Mouse (Mus musculus) olfactory bulb, adult 2 months (tissue): Measurements from ENCODE around the gene Gdf2. TPM values are rescaled to one million over a fixed set of nuclear protein-coding genes. Genes with fewer than 3 reads are reported as not detected.

Source experiments
- H3K27ac ChIP-seq: fragments of 200-500 bp; 2 replicates; pipeline ENCODE4 v1.5.1; 2012; ENCODE audit warnings: low read depth, low read length; ENCODE audit not compliant: insufficient read depth
- H3K4me1 ChIP-seq: fragments of 200-500 bp; 2 replicates; pipeline ENCODE4 v1.6.1; 2012; ENCODE audit warnings: low read length; ENCODE audit not compliant: control insufficient read depth, insufficient read depth
- H3K4me3 ChIP-seq: fragments of 200-500 bp; 2 replicates; pipeline ENCODE4 v1.5.1; 2012; ENCODE audit warnings: mild to moderate bottlenecking, low read depth, low read length, moderate library complexity; ENCODE audit not compliant: insufficient read depth
- CTCF ChIP-seq: fragments of 200-500 bp; IDR thresholded peaks from 2 replicates; pipeline ENCODE4 v1.5.1; 2012; ENCODE audit warnings: low read depth, mild to moderate bottlenecking, low read length, moderate library complexity; ENCODE audit not compliant: insufficient read depth
- POLR2A ChIP-seq: fragments of 200-500 bp; IDR thresholded peaks from 2 replicates; pipeline ENCODE4 v1.6.1; 2012; ENCODE audit warnings: mild to moderate bottlenecking, low read depth, low read length, moderate library complexity; ENCODE audit not compliant: insufficient read depth
- WGBS: fragments of 180-500 bp; shearing (Covaris S2); methylation state at CpG from one replicate; pipeline ENCODE4 v1.1.7; 2018; 5-methylcytosine and 5-hydroxymethylcytosine counted together
- polyA plus RNA-seq: library from polyadenylated mRNA; stranded (reverse); fragments of >200 nt; gene quantifications from 2 replicates; pipeline ENCODE4 v1.2.4, GENCODE M21; 2012; ENCODE audit warnings: low replicate concordance; ENCODE audit not compliant: missing spikeins, insufficient read depth, insufficient read length

Gdf2 gene
- polyA plus RNA-seq = not detected in 2 replicates

GRCm38 (mm10) chr14:33940739-33941138, at the start of gene Gdf2:
Gene Gdf2, plus strand, starts transcription at chr14:33941039.
- WGBS = 87% methylated on average over 8 of the region's 8 CpGs
- Histone ChIP-seq H3K4me1 (peaks cover 5% of the 10 kb centered on the region; the same call in 1 of the 2 replicates), H3K27ac (no peak within 1 kb of the TSS), H3K4me3 (no peak within 1 kb of the TSS)
- TF ChIP-seq CTCF = no peak

- TF ChIP-seq POLR2A = no peak
- TF ChIP-seq CTCF = no peak
- peaks cover 6% of the 10 kb centered on the region for H3K4me1 ChIP-seq
- no peak overlapping the region for H3K4me3 ChIP-seq
- H3K27ac ChIP-seq = no peak overlapping the region
- WGBS = 82% methylated on average over 3 of the region's 3 CpGs
These were observed 49.3 kb upstream of the Gdf2 start for GRCm38 (mm10) chr14:33891507-33891906.

GRCm38 (mm10) chr14:33895777-33896176, 45.1 kb upstream of the Gdf2 start:
- WGBS = 90% methylated on average over 5 of the region's 5 CpGs
- TF ChIP-seq POLR2A (no peak), CTCF (no peak)
- H3K4me1 ChIP-seq = peaks cover 8% of the 10 kb centered on the region
- no peak overlapping the region for H3K4me3 ChIP-seq
- H3K27ac ChIP-seq = no peak overlapping the region

- Histone ChIP-seq H3K4me3 (no peak overlapping the region), H3K4me1 (peaks cover 8% of the 10 kb centered on the region), H3K27ac (no peak overlapping the region)
- 32% methylated on average over 9 of the region's 9 CpGs for WGBS
- no peak for TF ChIP-seq POLR2A
- no peak for TF ChIP-seq CTCF
These were observed 44.1 kb upstream of the Gdf2 start for GRCm38 (mm10) chr14:33896628-33897300.

DNA sequence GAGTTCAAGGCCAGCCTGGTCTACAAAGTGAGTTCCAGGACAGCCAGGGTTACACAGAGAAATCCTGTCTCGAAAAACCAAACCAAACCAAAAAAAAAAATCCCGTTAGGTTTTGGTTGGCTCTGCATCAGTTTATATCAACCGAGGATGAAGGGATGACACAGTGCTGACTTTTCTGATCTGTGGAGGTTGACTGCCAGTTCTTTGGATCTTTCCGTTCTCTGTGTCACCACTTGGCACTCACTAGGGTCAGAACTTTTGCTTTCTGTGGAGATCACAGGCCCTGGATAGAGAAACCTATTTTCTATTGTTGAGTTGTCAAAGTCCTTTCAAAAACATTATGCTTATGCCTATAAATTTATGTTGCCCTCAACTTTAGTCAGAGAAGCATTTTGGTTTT, 38.1 kb upstream of the Gdf2 start:
- 92% methylated on average over 4 of the region's 4 CpGs for WGBS

DNA sequence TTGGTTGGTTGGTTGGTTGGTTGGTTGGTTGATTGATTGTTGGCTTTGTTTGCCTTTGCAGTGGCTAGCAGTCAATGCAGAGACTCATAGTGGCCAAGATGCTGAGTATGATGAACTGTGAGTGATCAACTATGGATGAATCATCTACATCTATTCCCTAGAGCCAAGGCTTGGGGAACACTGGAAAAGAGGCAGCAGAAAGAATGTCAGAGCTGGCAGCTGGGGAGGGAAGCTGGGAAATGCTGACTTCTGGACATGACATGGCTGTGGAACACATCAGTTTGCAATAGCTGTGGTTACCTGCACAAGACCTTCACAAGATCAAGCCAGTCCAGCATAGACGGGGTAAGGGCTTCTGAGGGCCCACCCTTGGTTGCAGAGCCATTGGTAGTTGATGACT, 37.6 kb upstream of the Gdf2 start:
- TF ChIP-seq CTCF (no peak), POLR2A (no peak)
- no peak overlapping the region for H3K27ac ChIP-seq

More for the DNA sequence above, 38.1 kb upstream of the Gdf2 start:
- Histone ChIP-seq H3K27ac (no peak overlapping the region), H3K4me1 (no peaks in the 10 kb centered on the region), H3K4me3 (no peak overlapping the region)
- TF ChIP-seq CTCF = no peak
- TF ChIP-seq POLR2A = no peak

GRCm38 (mm10) chr14:33904851-33905250, 36.0 kb upstream of the Gdf2 start:
- Histone ChIP-seq H3K4me1 (no peaks in the 10 kb centered on the region), H3K4me3 (no peak overlapping the region), H3K27ac (no peak overlapping the region)
- TF ChIP-seq CTCF (no peak), POLR2A (no peak)

More for the DNA sequence above, 37.6 kb upstream of the Gdf2 start:
- Histone ChIP-seq H3K4me1 (no peaks in the 10 kb centered on the region), H3K4me3 (no peak overlapping the region)
- WGBS = 97% methylated on average over 1 of the region's 1 CpGs

GRCm38 (mm10) chr14:33913727-33914126, 27.1 kb upstream of the Gdf2 start:
- WGBS = 59% methylated on average over 3 of the region's 3 CpGs
- no peaks in the 10 kb centered on the region for H3K4me1 ChIP-seq
- H3K4me3 ChIP-seq = no peak overlapping the region
- TF ChIP-seq POLR2A (no peak), CTCF (no peak)
- H3K27ac ChIP-seq = no peak overlapping the region

- no peak for TF ChIP-seq CTCF
- TF ChIP-seq POLR2A = no peak
- WGBS = 95% methylated on average over 9 of the region's 9 CpGs
- no peaks in the 10 kb centered on the region for H3K4me1 ChIP-seq
These were observed 26.6 kb upstream of the Gdf2 start for GRCm38 (mm10) chr14:33914206-33914605.

GRCm38 (mm10) chr14:33920727-33921559, 19.9 kb upstream of the Gdf2 start:
- no peak overlapping the region for H3K4me3 ChIP-seq
- peaks cover 13% of the 10 kb centered on the region for H3K4me1 ChIP-seq
- WGBS = 49% methylated on average over 14 of the region's 14 CpGs
- TF ChIP-seq CTCF (no peak), POLR2A (no peak)
- no peak overlapping the region for H3K27ac ChIP-seq

More at GRCm38 (mm10) chr14:33914206-33914605, 26.6 kb upstream of the Gdf2 start:
- Histone ChIP-seq H3K4me3 (no peak overlapping the region), H3K27ac (no peak overlapping the region)
